Mouse (Mus musculus) gastrocnemius, postnatal 14 days (tissue): ENCODE measurements around the gene Gm20916. TPM values are rescaled to one million over a fixed set of nuclear protein-coding genes. Genes with fewer than 3 reads are reported as not detected.
"Not testable (repeated sequence)": the region's sequence is repeated elsewhere in the genome, so short reads cannot be mapped to it uniquely, and the experiment has no call there.

Source experiments
- DNase-seq: peaks from one replicate; pipeline ENCODE4 v3.0.0; 2021; ENCODE audit warnings: mixed read lengths
- intact Hi-C: fragments of 180-260 bp; cut with DNase I; formaldehyde crosslinking; loops from one replicate; pipeline ENCODE4 v1.15.1; 2025; ENCODE audit warnings: low total_unique reads
- long read RNA-seq, 2 experiments: library from polyadenylated mRNA; stranded (forward); transcript quantifications; one replicate each; pipeline ENCODE4 v2.0.0; 2021
- total RNA-seq, 2 experiments: library from RNA; stranded (reverse); gene quantifications; 2 replicates each; pipeline ENCODE4 v1.2.3; 2021

Gene Gm20916
- total RNA-seq, result not detected
- long read RNA-seq, experiment 1, result 0 reads
- long read RNA-seq, experiment 2, result 0 reads

DNA sequence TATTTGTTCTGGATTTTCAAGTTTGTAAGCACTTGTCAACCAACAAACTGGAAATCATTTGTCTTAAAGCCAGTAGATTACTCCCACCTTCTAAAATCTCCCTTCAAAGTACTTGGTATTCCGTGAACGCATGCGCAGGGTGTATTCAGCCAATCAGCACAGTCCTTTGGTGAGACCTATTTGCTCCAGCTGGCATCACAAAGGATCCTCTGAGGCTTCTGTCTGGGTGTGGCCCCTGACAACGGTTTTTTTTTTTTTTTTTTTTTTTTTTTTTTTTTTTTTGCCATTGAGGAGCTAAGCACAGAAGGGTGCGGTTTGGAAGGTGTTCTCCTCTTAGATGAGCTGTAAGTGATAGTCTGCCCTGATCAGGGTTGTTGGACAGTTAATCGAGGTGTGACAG lies at the start of gene Gm20916:
Gene Gm20916 (plus strand): TSS at position 301 of the 400 bp plus-strand sequence.
- DNase-seq, intact Hi-C loops: not testable (repeated sequence)

Other genes with a start within 250 kb of the Gm20916 start
- not detected for gene Gm20917, start 168.4 kb upstream of the Gm20916 start, total RNA-seq